Mouse (Mus musculus): ENCODE measurements around the gene Gm7102. TPM values are rescaled to one million over a fixed set of nuclear protein-coding genes. Genes with fewer than 3 reads are reported as not detected.
"Not testable (repeated sequence)": the region's sequence is repeated elsewhere in the genome, so short reads cannot be mapped to it uniquely, and the experiment has no call there.

The Gm7102 gene
- total RNA-seq (2014; rRNA removed) = 0.28 and 1.2 TPM in 2 replicates
- 0.11 and 0.14 TPM in 2 replicates for polyA plus RNA-seq (2015; fragmentation: Nextera tagmentation; extraction: Ambion mirVana)

GRCm38 (mm10) chr19:61175756-61176324 is at the start of gene Gm7102:
Gene Gm7102 (minus strand): TSS chr19:61176309.
- WGBS = 32% methylated on average over 39 of the region's 39 CpGs
- Histone ChIP-seq H3K4me2 (ENCODE audit: low read depth, low read length, poor library complexity, severe bottlenecking) (peak within 1 kb of the TSS; percentile 28), H3K36me3 (ENCODE audit: insufficient read depth, low read length) (no peaks in the 10 kb centered on the region), H3K9ac (replicated peaks; ENCODE audit: low read length, poor library complexity, severe bottlenecking) (no peak within 1 kb of the TSS), H3K4me1 (ENCODE audit: insufficient read depth, low read length) (no peaks in the 10 kb centered on the region), H3K4me3 (ENCODE audit: low read depth, low read length) (peak within 1 kb of the TSS; percentile 24; the same call in 1 of the 2 replicates), H3K27ac (ENCODE audit: low read depth, low read length) (no peak within 1 kb of the TSS), H3K9me3 (ENCODE audit: low read length) (no peaks in the 10 kb centered on the region), H3K27me3 (ENCODE audit: insufficient read depth, low read length) (no peaks in the 10 kb centered on the region)
- DNase-seq (ENCODE audit: low spot score) = no peak
- TF ChIP-seq CTCF (IDR thresholded peaks at IDR 0.05) = no peak
- no peak for ATAC-seq (ENCODE audit: low FRiP score)

- Histone ChIP-seq H3K27ac (ENCODE audit: low read depth, low read length) (peak overlapping the region; percentile 95), H3K4me1 (ENCODE audit: insufficient read depth, low read length) (no peaks in the 10 kb centered on the region; the same call in 1 of the 2 replicates), H3K9me3 (ENCODE audit: low read length) (no peaks in the 10 kb centered on the region), H3K9ac (replicated peaks; ENCODE audit: low read length, poor library complexity, severe bottlenecking) (peak overlapping the region; percentile 70), H3K4me2 (ENCODE audit: low read depth, low read length, poor library complexity, severe bottlenecking) (peak overlapping the region; percentile 81), H3K36me3 (ENCODE audit: insufficient read depth, low read length) (no peaks in the 10 kb centered on the region), H3K27me3 (ENCODE audit: insufficient read depth, low read length) (no peaks in the 10 kb centered on the region), H3K4me3 (ENCODE audit: low read depth, low read length) (peak overlapping the region; percentile 57)
- 39% methylated on average over 53 of the region's 53 CpGs for WGBS
- DNase-seq (ENCODE audit: low spot score) = no peak
- no peak for TF ChIP-seq CTCF (IDR thresholded peaks at IDR 0.05)
- peak; percentile 14 for ATAC-seq (ENCODE audit: low FRiP score)
Measured at GRCm38 (mm10) chr19:61224678-61225525, 48.8 kb upstream of the Gm7102 start.

- ATAC-seq (ENCODE audit: low FRiP score) = no peak
- DNase-seq (ENCODE audit: low spot score) = peak; percentile 11
- no peak overlapping the region for H3K27ac ChIP-seq (ENCODE audit: low read depth, low read length)
Measured at GRCm38 (mm10) chr19:61223706-61224328, 47.7 kb upstream of the Gm7102 start.

GRCm38 (mm10) chr19:61207506-61207905 is 31.4 kb upstream of the Gm7102 start:
- H3K27ac ChIP-seq (ENCODE audit: low read depth, low read length); H3K4me1 ChIP-seq (ENCODE audit: insufficient read depth, low read length); H3K4me3 ChIP-seq (ENCODE audit: low read depth, low read length); H3K4me2 ChIP-seq (ENCODE audit: low read depth, low read length, poor library complexity, severe bottlenecking); H3K9ac ChIP-seq (replicated peaks; ENCODE audit: low read length, poor library complexity, severe bottlenecking); H3K9me3 ChIP-seq (ENCODE audit: low read length); H3K27me3 ChIP-seq (ENCODE audit: insufficient read depth, low read length); DNase-seq (ENCODE audit: low spot score); ATAC-seq (ENCODE audit: low FRiP score); H3K36me3 ChIP-seq (ENCODE audit: insufficient read depth, low read length): not testable (repeated sequence)
- 86% methylated on average over 6 of the region's 6 CpGs for WGBS

More at GRCm38 (mm10) chr19:61223706-61224328, 47.7 kb upstream of the Gm7102 start:
- peak; percentile 60 for TF ChIP-seq CTCF (IDR thresholded peaks at IDR 0.05)
- Histone ChIP-seq H3K4me3 (ENCODE audit: low read depth, low read length) (no peak overlapping the region), H3K9me3 (ENCODE audit: low read length) (no peaks in the 10 kb centered on the region), H3K36me3 (ENCODE audit: insufficient read depth, low read length) (no peaks in the 10 kb centered on the region), H3K27me3 (ENCODE audit: insufficient read depth, low read length) (no peaks in the 10 kb centered on the region), H3K9ac (replicated peaks; ENCODE audit: low read length, poor library complexity, severe bottlenecking) (no peak overlapping the region), H3K4me2 (ENCODE audit: low read depth, low read length, poor library complexity, severe bottlenecking) (no peak overlapping the region), H3K4me1 (ENCODE audit: insufficient read depth, low read length) (no peaks in the 10 kb centered on the region; the same call in 1 of the 2 replicates)
- 85% methylated on average over 6 of the region's 6 CpGs for WGBS

- Histone ChIP-seq H3K4me3 (ENCODE audit: low read depth, low read length) (no peak overlapping the region), H3K27me3 (ENCODE audit: insufficient read depth, low read length) (no peaks in the 10 kb centered on the region), H3K9ac (replicated peaks; ENCODE audit: low read length, poor library complexity, severe bottlenecking) (no peak overlapping the region), H3K9me3 (ENCODE audit: low read length) (no peaks in the 10 kb centered on the region), H3K4me2 (ENCODE audit: low read depth, low read length, poor library complexity, severe bottlenecking) (no peak overlapping the region), H3K27ac (ENCODE audit: low read depth, low read length) (no peak overlapping the region), H3K4me1 (ENCODE audit: insufficient read depth, low read length) (no peaks in the 10 kb centered on the region), H3K36me3 (ENCODE audit: insufficient read depth, low read length) (no peaks in the 10 kb centered on the region)
- 23% methylated on average over 10 of the region's 10 CpGs for WGBS
- TF ChIP-seq CTCF (IDR thresholded peaks at IDR 0.05) = no peak
- DNase-seq (ENCODE audit: low spot score) (no peak), ATAC-seq (ENCODE audit: low FRiP score) (no peak)
Measured at GRCm38 (mm10) chr19:61199836-61200235, 23.7 kb upstream of the Gm7102 start.

All from midbrain, postnatal 0 days (tissue).